Comparison of ENCODE assay signal across 27 mouse cellular contexts in genomic region chr3:118140108-118140507, GRCm38 (mm10).
"Had no signal": no experiment of that assay in that cellular context is flagged by ENCODE, and none has a peak within 500 bp of the region (broad histone marks: within the 10 kb centered on the region; RNA-seq: fewer than 3 reads in every experiment).

No protein-coding gene starts in this region.

- H3K4me2 ChIP-seq: heart, embryonic 11.5 days; heart, embryonic 13.5 days; heart, embryonic 15.5 days; hindbrain, embryonic 12.5 days; hindbrain, embryonic 14.5 days; intestine, embryonic 15.5 days; limb, embryonic 12.5 days; liver, embryonic 11.5 days had no signal

- H3K9me3 ChIP-seq: heart, embryonic 13.5 days; heart, embryonic 15.5 days; hindbrain, embryonic 10.5 days; hindbrain, embryonic 12.5 days; intestine, embryonic 15.5 days; limb, embryonic 10.5 days; limb, embryonic 12.5 days had no signal

- H3K4me1 ChIP-seq: heart, embryonic 15.5 days; hindbrain, embryonic 10.5 days; hindbrain, embryonic 12.5 days; intestine, embryonic 15.5 days; limb, embryonic 10.5 days; limb, embryonic 12.5 days had no signal

- DNase-seq: gastrocnemius, postnatal 14 days; gastrocnemius, postnatal 36 days; heart, adult 11 months; heart, adult 2 months; heart, postnatal 14 days; heart, postnatal 4 days; kidney, adult 18-20 months; kidney, adult 8-10 months; kidney, postnatal 10 days; kidney, postnatal 25 days; kidney, postnatal 4 days; liver had no signal

- H3K27me3 ChIP-seq: heart, embryonic 13.5 days; heart, embryonic 15.5 days; hindbrain, embryonic 12.5 days; intestine, embryonic 15.5 days; limb, embryonic 12.5 days had no signal

- H3K4me3 ChIP-seq: heart, adult 2 months; heart, embryonic 13.5 days; heart, embryonic 15.5 days; hindbrain, embryonic 10.5 days; hindbrain, embryonic 12.5 days; intestine, embryonic 15.5 days; layer of hippocampus, adult 2 months; limb, embryonic 10.5 days; limb, embryonic 12.5 days had no signal

- H3K27ac ChIP-seq: heart, adult 2 months; heart, embryonic 13.5 days; heart, embryonic 15.5 days; hindbrain, embryonic 10.5 days; hindbrain, embryonic 12.5 days; hindbrain, embryonic 14.5 days; intestine, embryonic 15.5 days; limb, embryonic 10.5 days; limb, embryonic 12.5 days; liver, embryonic 14.5 days had no signal

- ATAC-seq: hindbrain, embryonic 16.5 days; inflammation-experienced regulatory T-cells, adult 6 months; intestine, embryonic 15.5 days; intestine, postnatal 0 days had no signal

- H3K9ac ChIP-seq: heart, embryonic 13.5 days; heart, embryonic 15.5 days; hindbrain, embryonic 12.5 days; hindbrain, embryonic 14.5 days; intestine, embryonic 15.5 days; limb, embryonic 12.5 days; liver, embryonic 14.5 days had no signal

- H3K36me3 ChIP-seq: heart, embryonic 13.5 days; heart, embryonic 15.5 days; hindbrain, embryonic 10.5 days; hindbrain, embryonic 12.5 days; intestine, embryonic 15.5 days; limb, embryonic 10.5 days; limb, embryonic 12.5 days had no signal
